Mouse (Mus musculus): ENCODE data around the gene Msi2. TPM values are rescaled to one million over a fixed set of nuclear protein-coding genes. Genes with fewer than 3 reads are reported as not detected.
A peak's percentile ranks its signal among the peaks of the same experiment; 100 is the strongest.

Msi2 gene
- polyA plus RNA-seq, 1 experiment from 2014 or later = 33.1 TPM

DNA sequence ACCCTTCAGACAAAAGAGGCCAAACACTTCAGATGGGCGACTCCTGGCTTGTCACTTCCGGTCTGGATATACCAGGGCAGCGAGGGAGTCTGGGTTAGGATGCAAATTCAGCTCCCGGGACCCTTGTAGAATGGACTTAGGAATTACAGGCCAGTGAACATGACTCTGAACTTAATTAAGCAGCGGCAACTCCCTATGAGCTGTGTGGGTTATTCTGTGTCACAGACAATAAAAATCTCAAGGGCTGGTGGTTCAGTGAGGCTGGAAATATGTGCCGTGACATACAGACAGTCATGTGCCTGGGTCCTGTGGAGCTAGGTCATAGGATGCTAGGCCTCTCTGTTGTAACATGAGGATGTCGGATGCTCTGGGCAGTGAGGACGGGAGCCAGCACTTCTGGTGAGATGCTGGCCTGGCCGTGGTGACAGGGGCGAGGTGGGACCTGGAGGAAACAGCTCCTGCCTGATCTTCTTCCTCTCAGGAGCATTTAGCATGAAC, 261.0 kb downstream of the Msi2 start:
- no peak overlapping the region for H3K4me2 ChIP-seq (ENCODE audit: low read length)
- H3K9ac ChIP-seq (replicated peaks; ENCODE audit: low read length) = no peak overlapping the region
- DNase-seq = no peak
- no peaks in the 10 kb centered on the region for H3K27me3 ChIP-seq (ENCODE audit: control insufficient read depth, insufficient read depth, low read length)
- H3K4me1 ChIP-seq (ENCODE audit: control insufficient read depth, insufficient read depth, low read length) = peaks cover 61% of the 10 kb centered on the region
- no peaks in the 10 kb centered on the region for H3K9me3 ChIP-seq (ENCODE audit: control insufficient read depth, low read length)
- WGBS = 76% methylated on average over 10 of the region's 10 CpGs
- ATAC-seq (ENCODE audit: low FRiP score, low TSS enrichment) = no peak
- H3K27ac ChIP-seq (replicated peaks; ENCODE audit: low read depth, low read length) = no peak overlapping the region
- no peaks in the 10 kb centered on the region for H3K36me3 ChIP-seq (ENCODE audit: control insufficient read depth, insufficient read depth, low read length)
- H3K4me3 ChIP-seq (replicated peaks; ENCODE audit: low read depth, low read length) = no peak overlapping the region

DNA sequence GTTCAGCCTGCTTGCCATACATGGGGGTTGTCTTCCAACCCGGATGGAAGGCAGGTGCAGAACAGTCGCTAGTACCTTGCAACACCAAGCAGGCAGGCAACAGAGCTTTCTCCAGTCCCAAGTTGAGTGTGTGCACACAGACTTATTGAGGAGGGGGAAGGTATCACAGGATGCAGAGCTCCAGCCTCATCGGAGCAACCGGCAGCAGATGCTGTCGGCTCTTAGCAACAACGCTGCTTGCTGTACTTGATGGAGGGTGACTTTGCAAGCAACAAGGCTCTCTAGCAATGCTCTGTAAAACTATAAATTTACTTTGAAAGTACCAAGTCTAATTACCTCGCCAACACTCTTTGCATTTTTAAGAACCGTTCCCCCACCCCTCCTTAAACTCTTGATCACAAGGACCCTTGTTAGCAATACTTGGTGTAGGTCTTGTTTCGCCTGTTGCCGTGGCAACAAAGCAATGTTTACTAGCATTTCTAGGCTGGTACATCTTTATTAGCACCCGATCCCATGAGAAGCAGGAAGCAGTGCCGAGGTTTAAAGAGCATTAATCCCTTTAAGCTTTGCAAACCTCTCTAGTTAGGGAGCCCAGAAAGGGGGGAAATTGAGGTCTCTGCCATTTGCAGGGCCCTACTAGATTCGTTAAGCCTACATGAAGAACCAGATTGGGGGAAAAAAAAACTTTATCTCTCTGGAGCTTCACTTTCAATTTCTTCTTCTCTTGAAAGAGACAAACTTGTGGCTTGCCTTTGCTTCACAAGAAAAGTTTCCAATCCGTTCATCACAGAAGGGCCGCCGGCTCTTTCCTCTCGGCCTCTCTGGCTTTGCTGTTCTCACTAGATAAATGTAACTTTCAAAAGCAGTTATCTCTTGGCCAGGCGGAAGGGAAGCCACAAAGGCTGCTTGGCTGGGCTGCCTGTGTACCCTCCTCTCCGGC, 263.2 kb downstream of the Msi2 start:
- Histone ChIP-seq H3K4me3 (replicated peaks; ENCODE audit: low read depth, low read length) (no peak overlapping the region), H3K27me3 (ENCODE audit: control insufficient read depth, insufficient read depth, low read length) (no peaks in the 10 kb centered on the region), H3K4me1 (ENCODE audit: control insufficient read depth, insufficient read depth, low read length) (peaks cover 45% of the 10 kb centered on the region), H3K36me3 (ENCODE audit: control insufficient read depth, insufficient read depth, low read length) (no peaks in the 10 kb centered on the region), H3K9me3 (ENCODE audit: control insufficient read depth, low read length) (no peaks in the 10 kb centered on the region), H3K9ac (replicated peaks; ENCODE audit: low read length) (no peak overlapping the region), H3K4me2 (ENCODE audit: low read length) (no peak overlapping the region), H3K27ac (replicated peaks; ENCODE audit: low read depth, low read length) (peak overlapping the region; percentile 45)
- DNase-seq (peak; percentile 83), ATAC-seq (ENCODE audit: low FRiP score, low TSS enrichment) (no peak)
- WGBS = 18% methylated on average over 19 of the region's 19 CpGs

DNA sequence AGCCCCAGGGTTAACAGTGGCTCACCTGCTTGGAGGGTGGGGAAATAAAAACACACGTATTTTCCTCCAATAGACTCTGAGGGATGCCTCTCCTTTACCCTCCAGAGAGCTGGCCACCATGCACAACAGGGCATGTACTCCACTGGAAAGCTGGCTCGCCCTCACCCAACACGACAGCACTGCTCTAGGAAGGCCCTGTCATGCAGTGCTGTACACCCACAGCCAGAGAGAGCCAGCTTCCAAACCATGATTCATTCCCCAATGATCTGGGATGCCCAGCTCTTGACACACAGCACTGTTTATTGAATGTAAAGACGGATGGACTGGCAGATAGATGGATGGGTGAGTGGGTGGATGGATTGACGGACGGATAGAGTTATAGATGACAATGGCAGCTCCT, 269.1 kb downstream of the Msi2 start:
- Histone ChIP-seq H3K9me3 (ENCODE audit: control insufficient read depth, low read length) (no peaks in the 10 kb centered on the region), H3K4me3 (replicated peaks; ENCODE audit: low read depth, low read length) (no peak overlapping the region), H3K27me3 (ENCODE audit: control insufficient read depth, insufficient read depth, low read length) (no peaks in the 10 kb centered on the region), H3K27ac (replicated peaks; ENCODE audit: low read depth, low read length) (no peak overlapping the region), H3K9ac (replicated peaks; ENCODE audit: low read length) (no peak overlapping the region), H3K4me1 (ENCODE audit: control insufficient read depth, insufficient read depth, low read length) (peaks cover 42% of the 10 kb centered on the region), H3K36me3 (ENCODE audit: control insufficient read depth, insufficient read depth, low read length) (no peaks in the 10 kb centered on the region), H3K4me2 (ENCODE audit: low read length) (no peak overlapping the region)
- WGBS = 92% methylated on average over 6 of the region's 6 CpGs
- DNase-seq (no peak), ATAC-seq (ENCODE audit: low FRiP score, low TSS enrichment) (no peak)

DNA sequence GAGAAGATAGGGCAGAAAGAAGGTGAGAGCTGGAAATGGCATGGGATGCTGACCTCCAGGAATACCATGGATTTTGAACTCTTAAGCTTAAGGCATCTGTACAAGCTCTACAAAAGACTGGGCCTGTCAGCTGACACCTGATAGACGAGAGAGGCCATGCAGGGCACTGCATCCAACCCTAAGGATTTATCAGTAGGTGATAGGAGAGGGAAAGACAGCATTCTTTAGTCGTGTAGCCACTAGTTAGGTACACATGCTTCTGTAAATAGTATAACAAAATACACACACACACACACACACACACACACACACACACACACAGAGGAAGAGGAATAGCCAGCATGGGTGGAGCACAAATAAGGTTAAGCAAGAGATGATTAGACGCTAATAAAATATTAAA, 269.7 kb downstream of the Msi2 start:
- peaks cover 46% of the 10 kb centered on the region for H3K4me1 ChIP-seq (ENCODE audit: control insufficient read depth, insufficient read depth, low read length)
- ATAC-seq (ENCODE audit: low FRiP score, low TSS enrichment) (no peak), DNase-seq (no peak)
- H3K4me3 ChIP-seq (replicated peaks; ENCODE audit: low read depth, low read length) = no peak overlapping the region
- H3K9ac ChIP-seq (replicated peaks; ENCODE audit: low read length) = no peak overlapping the region
- no peaks in the 10 kb centered on the region for H3K36me3 ChIP-seq (ENCODE audit: control insufficient read depth, insufficient read depth, low read length)
- H3K27me3 ChIP-seq (ENCODE audit: control insufficient read depth, insufficient read depth, low read length) = no peaks in the 10 kb centered on the region
- H3K4me2 ChIP-seq (ENCODE audit: low read length) = no peak overlapping the region
- 0 out of 2 replicates have a peak overlapping the region, but pooled peaks have one; percentile 65 for H3K27ac ChIP-seq (replicated peaks; ENCODE audit: low read depth, low read length)
- no peaks in the 10 kb centered on the region for H3K9me3 ChIP-seq (ENCODE audit: control insufficient read depth, low read length)
- WGBS = 77% methylated on average over 3 of the region's 3 CpGs

DNA sequence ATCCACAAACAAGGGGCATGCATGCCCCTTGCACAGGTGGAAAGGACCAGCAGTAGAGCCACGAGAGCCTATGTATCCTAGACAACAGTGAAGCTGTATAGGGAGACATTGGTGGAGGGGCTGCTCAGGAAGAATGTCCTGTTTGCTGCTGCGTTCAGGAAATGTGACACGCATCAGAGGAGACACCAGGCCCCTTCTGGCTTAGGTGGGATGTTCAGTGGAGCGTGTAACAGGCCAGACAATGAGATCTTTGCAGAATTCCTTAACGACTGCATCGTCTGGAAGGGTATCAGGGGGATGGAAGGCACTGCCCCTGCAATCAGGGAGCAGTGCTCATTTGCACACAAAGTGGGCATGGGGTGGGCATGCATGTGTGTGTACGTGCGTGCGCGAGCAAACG, 271.0 kb downstream of the Msi2 start:
- Histone ChIP-seq H3K9me3 (ENCODE audit: control insufficient read depth, low read length) (no peaks in the 10 kb centered on the region), H3K27ac (replicated peaks; ENCODE audit: low read depth, low read length) (peak overlapping the region; percentile 65), H3K4me2 (ENCODE audit: low read length) (no peak overlapping the region), H3K4me3 (replicated peaks; ENCODE audit: low read depth, low read length) (no peak overlapping the region), H3K27me3 (ENCODE audit: control insufficient read depth, insufficient read depth, low read length) (no peaks in the 10 kb centered on the region), H3K36me3 (ENCODE audit: control insufficient read depth, insufficient read depth, low read length) (no peaks in the 10 kb centered on the region), H3K4me1 (ENCODE audit: control insufficient read depth, insufficient read depth, low read length) (peaks cover 58% of the 10 kb centered on the region), H3K9ac (replicated peaks; ENCODE audit: low read length) (0 out of 2 replicates have a peak overlapping the region, but pooled peaks have one; percentile 2)
- ATAC-seq (ENCODE audit: low FRiP score, low TSS enrichment) = no peak
- peak; percentile 45 for DNase-seq
- WGBS = 35% methylated on average over 11 of the region's 11 CpGs

DNA sequence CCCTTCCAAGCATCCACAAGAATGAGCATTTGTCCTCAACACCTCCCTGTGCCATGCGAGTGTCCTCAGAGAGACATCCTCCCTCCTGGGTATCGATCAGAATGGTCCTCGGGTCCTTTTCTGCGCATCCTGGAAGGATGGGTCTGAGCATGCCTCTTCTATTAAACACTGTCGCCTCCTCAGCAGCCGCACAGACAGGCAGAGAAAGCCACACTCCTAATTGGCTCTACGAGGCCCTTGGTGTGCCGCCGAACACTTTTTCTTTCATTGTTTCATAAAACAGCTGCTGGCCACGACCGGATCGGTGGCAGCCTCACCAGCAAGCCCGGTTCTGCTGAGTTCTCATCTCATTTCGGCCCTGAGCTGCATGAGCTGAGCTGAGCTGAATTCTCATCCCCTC, 274.4 kb downstream of the Msi2 start:
- H3K9ac ChIP-seq (replicated peaks; ENCODE audit: low read length) = peak overlapping the region; percentile 20; the same call in 1 of the 2 replicates
- no peak for ATAC-seq (ENCODE audit: low FRiP score, low TSS enrichment)
- 58% methylated on average over 14 of the region's 14 CpGs for WGBS
- H3K36me3 ChIP-seq (ENCODE audit: control insufficient read depth, insufficient read depth, low read length) = no peaks in the 10 kb centered on the region
- no peak overlapping the region for H3K4me3 ChIP-seq (replicated peaks; ENCODE audit: low read depth, low read length)
- H3K27me3 ChIP-seq (ENCODE audit: control insufficient read depth, insufficient read depth, low read length) = no peaks in the 10 kb centered on the region
- H3K4me1 ChIP-seq (ENCODE audit: control insufficient read depth, insufficient read depth, low read length) = peaks cover 80% of the 10 kb centered on the region
- DNase-seq = peak; percentile 57
- peak overlapping the region; percentile 72 for H3K27ac ChIP-seq (replicated peaks; ENCODE audit: low read depth, low read length)
- no peak overlapping the region for H3K4me2 ChIP-seq (ENCODE audit: low read length)
- no peaks in the 10 kb centered on the region for H3K9me3 ChIP-seq (ENCODE audit: control insufficient read depth, low read length)

DNA sequence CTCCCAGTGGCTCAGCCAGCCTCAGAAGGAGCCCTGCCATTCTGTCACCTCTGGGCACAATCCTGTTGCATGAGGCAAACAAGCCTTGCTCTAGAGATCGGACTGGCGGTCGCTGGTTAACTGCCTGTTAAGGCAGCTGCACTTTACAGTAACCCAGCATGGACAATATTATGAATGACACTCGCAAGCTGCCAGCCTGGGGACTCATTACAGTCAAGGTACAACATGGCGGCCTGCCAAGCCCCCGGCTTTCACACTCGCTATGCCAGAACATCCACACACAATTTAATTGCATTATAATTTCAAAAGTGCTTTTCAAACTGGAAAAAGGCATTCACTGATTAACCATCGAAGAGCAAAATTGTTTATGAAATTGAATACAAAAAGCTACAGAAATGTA, 275.0 kb downstream of the Msi2 start:
- Histone ChIP-seq H3K4me2 (ENCODE audit: low read length) (no peak overlapping the region), H3K9ac (replicated peaks; ENCODE audit: low read length) (no peak overlapping the region), H3K9me3 (ENCODE audit: control insufficient read depth, low read length) (no peaks in the 10 kb centered on the region), H3K27me3 (ENCODE audit: control insufficient read depth, insufficient read depth, low read length) (no peaks in the 10 kb centered on the region), H3K27ac (replicated peaks; ENCODE audit: low read depth, low read length) (peak overlapping the region; percentile 67), H3K36me3 (ENCODE audit: control insufficient read depth, insufficient read depth, low read length) (no peaks in the 10 kb centered on the region), H3K4me3 (replicated peaks; ENCODE audit: low read depth, low read length) (no peak overlapping the region), H3K4me1 (ENCODE audit: control insufficient read depth, insufficient read depth, low read length) (peaks cover 83% of the 10 kb centered on the region)
- peak; percentile 81 for DNase-seq
- ATAC-seq (ENCODE audit: low FRiP score, low TSS enrichment) = peak; percentile 41; the same call in 1 of the 2 replicates
- WGBS = 37% methylated on average over 8 of the region's 8 CpGs

DNA sequence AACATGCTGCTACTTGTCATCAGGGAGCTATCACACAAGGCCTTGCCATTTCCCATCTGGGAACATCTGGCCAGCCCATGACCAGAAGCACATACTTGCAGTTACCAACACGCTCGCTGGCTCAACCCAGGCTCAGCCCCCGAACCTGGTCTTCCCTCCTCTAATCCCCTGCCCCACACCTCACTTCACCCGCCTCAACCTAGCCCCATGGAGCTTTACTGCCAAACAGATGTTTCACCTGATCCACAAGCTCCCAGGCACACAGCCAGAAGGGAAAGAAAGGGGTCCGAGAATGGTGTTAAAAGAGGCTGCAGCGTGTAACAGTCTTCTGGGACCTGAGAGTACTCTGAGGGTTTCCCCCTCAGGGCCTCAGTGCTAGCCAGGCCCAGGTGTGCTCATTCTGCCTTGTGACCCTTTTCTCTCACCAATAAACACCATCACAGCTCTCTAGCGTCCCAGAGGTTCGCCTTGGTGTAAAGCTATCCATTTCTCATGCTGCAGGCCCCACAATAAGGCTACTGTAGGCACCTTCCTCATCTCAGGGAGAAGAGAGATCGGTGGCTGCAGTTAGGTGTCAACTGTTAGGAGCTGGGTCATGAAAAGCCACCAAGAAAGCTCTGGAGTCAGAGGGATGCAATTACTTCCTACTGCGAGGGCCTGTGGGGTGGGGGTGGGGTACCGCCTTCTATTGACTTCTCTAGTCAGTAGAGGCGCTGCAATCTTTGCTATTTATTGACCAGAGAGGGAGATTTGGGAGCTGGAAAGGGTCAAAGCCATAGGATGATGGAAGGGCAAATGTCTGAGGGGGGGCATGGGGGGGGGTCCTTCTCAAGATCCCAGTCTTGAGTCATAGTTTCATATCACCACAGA, 276.2 kb downstream of the Msi2 start:
- ATAC-seq (ENCODE audit: low FRiP score, low TSS enrichment) (no peak), DNase-seq (no peak)
- Histone ChIP-seq H3K4me3 (replicated peaks; ENCODE audit: low read depth, low read length) (no peak overlapping the region), H3K9me3 (ENCODE audit: control insufficient read depth, low read length) (no peaks in the 10 kb centered on the region), H3K4me2 (ENCODE audit: low read length) (no peak overlapping the region), H3K9ac (replicated peaks; ENCODE audit: low read length) (no peak overlapping the region; the same call in 1 of the 2 replicates), H3K4me1 (ENCODE audit: control insufficient read depth, insufficient read depth, low read length) (peaks cover 77% of the 10 kb centered on the region), H3K36me3 (ENCODE audit: control insufficient read depth, insufficient read depth, low read length) (no peaks in the 10 kb centered on the region), H3K27me3 (ENCODE audit: control insufficient read depth, insufficient read depth, low read length) (no peaks in the 10 kb centered on the region), H3K27ac (replicated peaks; ENCODE audit: low read depth, low read length) (peak overlapping the region; percentile 67)
- WGBS = 64% methylated on average over 12 of the region's 12 CpGs
